Mouse (Mus musculus) E14TG2a.4 (cell line): Measurements from ENCODE around the gene Ubr4.
"Not testable (repeated sequence)": the region's sequence is repeated elsewhere in the genome, so short reads cannot be mapped to it uniquely, and the experiment has no call there.

Experiments used
- H3K27me3 ChIP-seq: 2 replicates; pipeline ENCODE4 v1.6.1; 2014; ENCODE audit warnings: low read length, control low read depth; ENCODE audit not compliant: insufficient read depth
- H3K36me3 ChIP-seq: 2 replicates; pipeline ENCODE4 v1.6.1; 2014; ENCODE audit warnings: low read length, control low read depth; ENCODE audit not compliant: insufficient read depth
- H3K4me1 ChIP-seq: replicated peaks from 2 replicates; pipeline ENCODE4 v1.6.1; 2014; ENCODE audit warnings: low read depth, low read length, control low read depth
- H3K4me3 ChIP-seq: replicated peaks from 2 replicates; pipeline ENCODE4 v1.5.1; 2014; ENCODE audit warnings: mild to moderate bottlenecking, low read length
- H3K9me3 ChIP-seq: 2 replicates; pipeline ENCODE4 v1.6.1; 2014; ENCODE audit warnings: low read length, control low read depth
- CTCF ChIP-seq: conservative IDR thresholded peaks from 2 replicates; pipeline ENCODE4 v1.5.1; 2014; ENCODE audit warnings: low read length
- NANOG ChIP-seq: IDR thresholded peaks from 2 replicates; pipeline ENCODE4 v1.6.1; 2014; ENCODE audit warnings: borderline replicate concordance, low read length, mixed read lengths
- POU5F1 ChIP-seq: IDR thresholded peaks from 2 replicates; pipeline ENCODE4 v1.6.1; 2014; ENCODE audit warnings: low read length, borderline replicate concordance

Ubr4 gene

DNA sequence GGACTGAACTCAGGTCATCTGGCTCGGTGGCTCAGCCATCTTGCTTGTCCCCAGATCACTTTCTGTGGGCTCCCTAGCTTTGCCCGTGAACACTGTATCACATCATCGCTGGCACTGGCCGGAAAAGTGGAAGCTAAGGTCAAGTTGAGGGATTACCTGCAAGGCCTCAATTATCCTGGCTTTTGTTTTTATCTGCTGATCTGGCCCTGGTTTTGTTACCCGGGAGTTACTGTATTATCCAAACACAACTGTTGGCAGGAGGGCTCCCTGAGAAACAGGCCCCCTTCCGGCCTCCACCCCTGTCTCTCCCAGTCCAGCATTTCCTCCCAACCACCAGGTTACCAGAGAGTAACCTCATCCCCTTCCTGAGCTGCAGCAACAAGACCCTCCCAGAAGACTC is 166.8 kb downstream of the Ubr4 start:
- no peak for TF ChIP-seq NANOG
- TF ChIP-seq CTCF: no peak
- no peaks in the 10 kb centered on the region for H3K9me3 ChIP-seq
- 0 out of 2 replicates have a peak, but pooled peaks cover 9% of the 10 kb centered on the region for H3K4me1 ChIP-seq
- no peaks in the 10 kb centered on the region for H3K36me3 ChIP-seq
- peaks cover 25% of the 10 kb centered on the region for H3K27me3 ChIP-seq
- H3K4me3 ChIP-seq: no peak overlapping the region

DNA sequence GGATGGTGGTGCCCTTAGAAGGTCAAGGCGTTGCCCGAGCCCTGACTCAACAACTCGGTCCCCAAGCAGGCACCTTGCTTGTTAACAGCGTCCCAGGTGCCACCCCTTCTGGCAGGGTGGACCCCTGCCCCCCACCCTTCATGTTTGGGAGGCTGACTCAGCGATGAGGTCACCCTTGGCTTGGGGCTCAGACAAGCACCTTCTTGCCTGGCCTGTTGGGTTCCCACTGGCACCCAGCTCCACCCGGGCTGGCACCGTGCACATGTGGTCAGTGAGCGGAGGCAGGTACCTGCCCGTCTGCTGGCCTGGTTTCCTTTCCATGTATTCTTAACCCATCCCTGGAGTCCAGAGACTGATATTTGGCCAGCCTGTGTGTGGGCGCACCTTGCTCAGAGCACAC is 169.5 kb downstream of the Ubr4 start:
- H3K27me3 ChIP-seq: peaks cover 25% of the 10 kb centered on the region
- no peaks in the 10 kb centered on the region; the same call in 1 of the 2 replicates for H3K9me3 ChIP-seq
- H3K4me3 ChIP-seq: no peak overlapping the region
- H3K36me3 ChIP-seq: no peaks in the 10 kb centered on the region
- H3K4me1 ChIP-seq: 0 out of 2 replicates have a peak, but pooled peaks cover 9% of the 10 kb centered on the region
- TF ChIP-seq NANOG (no peak), POU5F1 (no peak), CTCF (no peak)

DNA sequence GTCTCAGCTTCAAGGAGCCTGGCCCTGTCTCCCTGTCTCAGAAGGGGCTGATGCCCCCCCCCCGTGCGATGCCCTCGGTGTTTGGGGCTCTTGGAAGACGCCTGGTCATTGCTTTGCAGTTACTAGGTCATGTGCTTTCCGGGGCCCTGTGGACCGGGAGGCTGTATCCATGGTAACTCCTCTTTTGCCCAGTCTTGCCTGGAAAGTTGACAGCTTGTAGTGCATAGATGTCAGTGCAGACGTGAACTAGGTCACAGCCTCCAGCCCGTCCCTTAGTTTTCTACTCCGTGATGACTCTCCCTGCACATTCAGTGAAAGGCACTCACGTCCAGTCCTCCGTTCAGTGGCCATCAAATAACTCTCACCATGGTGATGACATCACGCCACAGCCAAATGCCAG is 174.1 kb downstream of the Ubr4 start:
- H3K36me3 ChIP-seq: no peaks in the 10 kb centered on the region
- H3K9me3 ChIP-seq: no peaks in the 10 kb centered on the region; the same call in 1 of the 2 replicates
- no peak overlapping the region for H3K4me3 ChIP-seq
- no peaks in the 10 kb centered on the region for H3K4me1 ChIP-seq
- peaks cover 27% of the 10 kb centered on the region for H3K27me3 ChIP-seq
- TF ChIP-seq NANOG (no peak), CTCF (no peak), POU5F1 (no peak)

DNA sequence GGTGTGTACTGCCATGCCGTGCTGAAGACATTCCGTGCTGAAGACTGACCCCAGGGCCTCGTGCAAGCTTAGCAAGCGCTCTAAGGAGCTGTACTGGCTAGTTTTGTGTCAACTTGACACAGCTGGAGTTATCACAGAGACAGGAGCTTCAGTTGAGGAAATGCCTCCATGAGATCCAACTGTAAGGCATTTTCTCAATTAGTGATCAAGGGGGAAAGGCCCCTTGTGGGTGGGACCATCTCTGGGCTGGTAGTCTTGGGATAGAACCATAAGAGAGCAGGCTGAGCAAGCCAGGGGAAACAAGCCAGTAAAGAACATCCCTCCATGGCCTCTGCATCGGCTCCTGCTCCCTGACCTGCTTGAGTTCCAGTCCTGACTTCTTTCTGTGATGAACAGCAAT is 177.8 kb downstream of the Ubr4 start, which contains the start of gene Iffo2:
Gene Iffo2, plus strand, starts transcription at position 301 of the 400 bp plus-strand sequence.
- not testable (repeated sequence) for H3K4me3 ChIP-seq, H3K9me3 ChIP-seq, H3K36me3 ChIP-seq, H3K4me1 ChIP-seq
- peaks cover 18% of the 10 kb centered on the region for H3K27me3 ChIP-seq

DNA sequence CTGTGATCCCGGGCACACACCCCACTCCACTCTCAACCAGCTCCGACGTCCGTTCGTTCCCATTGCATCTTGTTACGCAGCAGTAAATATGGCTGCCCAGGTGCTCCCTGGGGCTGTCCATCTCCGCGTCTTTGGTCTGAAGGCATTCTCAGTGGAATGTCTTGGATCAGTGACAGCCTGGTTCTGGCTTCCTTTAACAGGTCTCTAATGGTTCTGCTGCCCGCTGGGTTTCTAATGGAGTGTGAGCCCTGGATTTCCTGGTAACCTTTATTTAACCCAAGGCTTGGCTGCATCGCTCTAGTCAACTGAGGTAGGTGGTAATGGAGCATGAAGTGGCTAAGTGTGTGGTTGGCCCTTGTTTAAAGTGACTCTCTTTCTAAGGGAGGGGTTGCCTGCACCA is 179.7 kb downstream of the Ubr4 start:
- peaks cover 8% of the 10 kb centered on the region for H3K4me1 ChIP-seq
- no peaks in the 10 kb centered on the region for H3K9me3 ChIP-seq
- no peak for TF ChIP-seq POU5F1
- no peak for TF ChIP-seq NANOG
- no peak for TF ChIP-seq CTCF
- H3K27me3 ChIP-seq: peaks cover 25% of the 10 kb centered on the region
- H3K36me3 ChIP-seq: no peaks in the 10 kb centered on the region
- no peak overlapping the region for H3K4me3 ChIP-seq

DNA sequence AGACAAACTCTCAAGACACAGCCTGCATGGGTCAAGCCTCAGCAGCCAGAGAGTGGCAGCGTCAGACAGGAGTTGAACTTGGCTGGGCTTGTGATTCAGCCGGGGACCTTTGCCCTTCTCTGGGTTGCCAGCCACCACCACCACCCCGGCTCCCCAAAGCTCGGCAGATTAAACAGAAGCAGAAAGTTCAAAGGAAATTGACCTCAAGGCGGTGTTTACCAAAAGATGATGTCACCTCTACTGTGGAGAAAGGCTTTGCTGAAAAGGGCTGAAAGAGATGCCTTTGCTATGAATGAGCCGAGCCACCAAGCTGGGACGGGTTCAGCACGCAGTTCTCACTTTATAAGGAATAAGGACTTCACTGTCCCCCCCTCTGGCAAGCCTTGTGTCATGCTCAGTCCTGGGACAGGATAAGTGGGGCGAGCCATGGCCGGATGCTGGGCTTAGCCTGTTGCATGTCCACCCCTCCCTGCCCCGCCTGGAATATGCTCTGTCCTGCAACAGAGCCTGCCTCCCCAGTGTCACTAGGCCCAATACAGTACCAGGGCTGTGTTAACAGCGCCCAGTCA is 182.8 kb downstream of the Ubr4 start:
- Histone ChIP-seq H3K4me3 (no peak overlapping the region), H3K4me1 (peaks cover 8% of the 10 kb centered on the region), H3K9me3 (no peaks in the 10 kb centered on the region), H3K27me3 (peaks cover 36% of the 10 kb centered on the region), H3K36me3 (no peaks in the 10 kb centered on the region)
- no peak for TF ChIP-seq POU5F1
- no peak for TF ChIP-seq CTCF
- TF ChIP-seq NANOG: no peak

DNA sequence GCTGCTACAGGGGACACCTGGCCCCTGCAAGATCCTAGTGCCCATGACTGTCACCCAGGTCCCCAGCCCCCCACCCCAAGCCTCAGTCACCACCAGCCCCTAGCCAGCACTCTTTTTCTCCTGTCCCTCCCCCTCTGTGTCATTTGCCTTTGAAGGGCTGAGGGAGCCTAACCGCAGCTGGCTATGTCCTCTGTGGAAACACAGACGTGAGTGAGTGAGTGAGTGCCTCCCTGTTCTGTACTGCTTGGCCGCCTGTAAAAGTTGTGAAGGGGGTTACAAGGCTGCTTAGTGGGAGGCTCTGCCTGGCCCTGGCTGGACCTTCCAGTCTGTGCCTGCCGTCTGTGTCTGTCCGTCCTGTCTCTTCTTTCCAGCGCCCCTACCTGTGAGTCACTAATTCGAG is 183.3 kb downstream of the Ubr4 start:
- no peak for TF ChIP-seq CTCF
- no peak for TF ChIP-seq POU5F1
- TF ChIP-seq NANOG: no peak
- H3K9me3 ChIP-seq: no peaks in the 10 kb centered on the region

DNA sequence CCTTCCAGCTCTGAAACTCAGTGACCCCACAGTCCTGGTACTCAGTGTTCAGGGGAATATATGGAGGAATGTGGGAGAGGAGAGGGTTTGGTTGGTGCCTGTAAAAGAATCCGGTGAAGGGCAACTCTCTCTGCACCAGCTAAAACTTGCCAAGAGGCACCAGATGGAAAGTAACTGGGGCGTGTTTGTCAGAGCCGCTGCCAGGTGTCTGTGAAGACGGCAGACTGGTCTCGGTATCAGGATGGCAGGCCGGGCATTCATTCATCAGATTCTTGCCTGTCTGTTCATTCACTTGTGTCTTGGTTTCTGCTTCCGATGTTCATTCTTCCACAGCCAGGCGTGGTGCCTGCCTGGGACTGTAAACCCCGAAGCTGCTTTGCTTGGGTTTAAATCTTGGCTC is 184.3 kb downstream of the Ubr4 start:
- no peaks in the 10 kb centered on the region for H3K9me3 ChIP-seq
- peaks cover 8% of the 10 kb centered on the region for H3K4me1 ChIP-seq
- peaks cover 30% of the 10 kb centered on the region; the same call in 1 of the 2 replicates for H3K27me3 ChIP-seq
- no peak for TF ChIP-seq CTCF
- H3K36me3 ChIP-seq: no peaks in the 10 kb centered on the region
- H3K4me3 ChIP-seq: no peak overlapping the region

More for the DNA sequence above, 183.3 kb downstream of the Ubr4 start:
- H3K4me1 ChIP-seq: peaks cover 8% of the 10 kb centered on the region
- H3K36me3 ChIP-seq: no peaks in the 10 kb centered on the region
- no peak overlapping the region for H3K4me3 ChIP-seq
- H3K27me3 ChIP-seq: peaks cover 36% of the 10 kb centered on the region
